23 mouse cellular contexts compared by ENCODE assay signal in the genomic region with DNA sequence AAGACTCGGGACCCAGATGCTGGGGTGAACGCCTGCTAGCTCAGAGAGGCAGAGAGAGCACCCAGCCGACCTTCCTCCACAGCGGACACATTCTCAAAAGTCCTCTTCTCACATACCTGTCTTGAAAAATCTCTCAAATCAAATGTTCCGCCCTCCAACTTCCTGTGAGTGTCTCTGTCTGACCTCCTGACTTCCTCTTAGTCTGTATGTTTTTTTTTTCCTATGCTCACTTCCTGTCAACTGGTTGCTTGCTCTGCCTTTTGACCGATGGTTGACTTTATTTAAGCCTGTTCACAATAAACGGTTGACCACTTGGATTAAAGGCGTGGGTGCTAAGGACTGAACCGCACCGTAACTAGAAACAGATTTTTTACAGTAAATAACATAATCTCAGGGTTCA. TPM values are rescaled to one million over a fixed set of nuclear protein-coding genes. Genes with fewer than 3 reads are reported as not detected.
DNase-seq lines count a peak whose midpoint lies in the region; ATAC-seq and TF ChIP-seq lines count a peak whose summit lies in the region.
"Had no signal": no experiment of that assay in that cellular context is flagged by ENCODE, and none has a peak within 500 bp of the region (broad histone marks: within the 10 kb centered on the region; RNA-seq: fewer than 3 reads in every experiment).

No protein-coding gene starts in this region.

- no peak for TF ChIP-seq CTCF in lung, embryonic 14.5 days (IDR thresholded peaks at IDR 0.05; ENCODE audit: low read depth)

- DNase-seq in lung, embryonic 14.5 days = peak; percentile 5
- no peak for DNase-seq in lung, postnatal 25 days (ENCODE audit: low spot score)
- DNase-seq in B cell, adult 2 months = peak; percentile 6 to 15
- peak; percentile 17 for DNase-seq in CD4-positive helper T cell, adult 2 months (ENCODE audit: low read depth, low spot score)
- DNase-seq in induced T-regulatory cell, adult 2 months (ENCODE audit: low read depth) = peak; percentile 27
- DNase-seq in right cerebral cortex, postnatal 25 days = no peak
- no peak for DNase-seq in testis, postnatal 14 days (ENCODE audit: low spot score)
- no peak for DNase-seq in urinary bladder, postnatal 36 days (ENCODE audit: low spot score in 2 of 2)
- DNase-seq: adrenal gland, postnatal 10 days; cerebellum, adult 11 months; cerebellum, adult 8-10 months; cerebellum, postnatal 25 days; gastrocnemius, adult 2 months; gastrocnemius, postnatal 36 days; heart, adult 11 months; heart, postnatal 36 days had no signal

- WGBS in lung, embryonic 14.5 days = 57% methylated on average over 10 of the region's 10 CpGs

- H3K36me3 ChIP-seq in lung, embryonic 14.5 days (ENCODE audit: insufficient read depth) = no peaks in the 10 kb centered on the region
- H3K36me3 ChIP-seq: embryonic facial prominence, embryonic 15.5 days; forebrain, embryonic 10.5 days; G1E; heart, embryonic 13.5 days; hindbrain, embryonic 15.5 days had no signal

- H3K9ac ChIP-seq in lung, embryonic 14.5 days = no peak overlapping the region
- H3K9ac ChIP-seq: embryonic facial prominence, embryonic 15.5 days; heart, embryonic 13.5 days; hindbrain, embryonic 15.5 days had no signal

- H3K27ac ChIP-seq in lung, embryonic 14.5 days (ENCODE audit: low read depth) = no peak overlapping the region
- H3K27ac ChIP-seq: embryonic facial prominence, embryonic 15.5 days; forebrain, embryonic 10.5 days; gastrocnemius, adult 2 months; heart, embryonic 13.5 days; hindbrain, embryonic 15.5 days had no signal

- H3K4me2 ChIP-seq in lung, embryonic 14.5 days = no peak overlapping the region
- H3K4me2 ChIP-seq: embryonic facial prominence, embryonic 15.5 days; heart, embryonic 13.5 days; hindbrain, embryonic 15.5 days had no signal

- no peak for ATAC-seq in lung, embryonic 14.5 days (ENCODE audit: insufficient read depth)
- ATAC-seq: forebrain, embryonic 14.5 days had no signal

- H3K9me3 ChIP-seq in lung, embryonic 14.5 days (ENCODE audit: low read depth, low read length) = no peaks in the 10 kb centered on the region
- H3K9me3 ChIP-seq: embryonic facial prominence, embryonic 15.5 days; forebrain, embryonic 10.5 days; G1E; heart, embryonic 13.5 days; hindbrain, embryonic 15.5 days had no signal

- no peaks in the 10 kb centered on the region for H3K4me1 ChIP-seq in lung, embryonic 14.5 days (ENCODE audit: insufficient read depth)

- no peaks in the 10 kb centered on the region; the same call in 1 of the 2 replicates for H3K27me3 ChIP-seq in lung, embryonic 14.5 days (ENCODE audit: insufficient read depth, low read length)
- H3K27me3 ChIP-seq: embryonic facial prominence, embryonic 15.5 days had no signal

- H3K4me3 ChIP-seq in lung, embryonic 14.5 days (ENCODE audit: low read depth, low read length) = no peak overlapping the region
- H3K4me3 ChIP-seq: embryonic facial prominence, embryonic 15.5 days; erythroblast, embryonic 14.5 days; forebrain, embryonic 10.5 days; gastrocnemius, adult 2 months; heart, embryonic 13.5 days; hindbrain, embryonic 15.5 days had no signal

RNA-seq across cellular contexts. Expression of gene Eno4, which starts 35.2 kb away (rescaled TPM):
- polyA plus RNA-seq in lung, embryonic 14.5 days (2014; fragmentation: Nextera tagmentation; extraction: Ambion mirVana) = 0.50 and 0.88 TPM in 2 replicates
- polyA plus RNA-seq: erythroblast, embryonic 14.5 days had no signal

RNA-seq across cellular contexts. Expression of gene Hspa12a, which starts 35.4 kb away (rescaled TPM):
- polyA plus RNA-seq in lung, embryonic 14.5 days (2014; fragmentation: Nextera tagmentation; extraction: Ambion mirVana) = 3.9 and 4.6 TPM in 2 replicates
- polyA plus RNA-seq: erythroblast, embryonic 14.5 days; G1E had no signal

Comparison
In these comparisons a context has a peak if more than half of its experiments do, and no peak if none do; other contexts are left out.
1. DNase-seq: peak in lung, embryonic 14.5 days (single experiment), B cell, adult 2 months (2 of 2), CD4-positive helper T cell, adult 2 months (single experiment) and induced T-regulatory cell, adult 2 months (single experiment); none in lung, postnatal 25 days (single experiment), right cerebral cortex, postnatal 25 days (single experiment), testis, postnatal 14 days (single experiment) and urinary bladder, postnatal 36 days (0 of 2).